Mouse (Mus musculus) liver, adult 2 months (tissue): ENCODE results near the gene Prkd2.

Source experiments
- CTCF ChIP-seq: fragments of 200-500 bp; IDR thresholded peaks from 2 replicates; pipeline ENCODE4 v1.5.1; 2011; ENCODE audit warnings: low read depth, low read length, control low read depth
- POLR2A ChIP-seq: fragments of 200-500 bp; IDR thresholded peaks from 2 replicates; pipeline ENCODE4 v1.6.1; 2011; ENCODE audit warnings: low read length, control low read depth; ENCODE audit not compliant: insufficient read depth; ENCODE audit errors: extremely low read depth

DNA sequence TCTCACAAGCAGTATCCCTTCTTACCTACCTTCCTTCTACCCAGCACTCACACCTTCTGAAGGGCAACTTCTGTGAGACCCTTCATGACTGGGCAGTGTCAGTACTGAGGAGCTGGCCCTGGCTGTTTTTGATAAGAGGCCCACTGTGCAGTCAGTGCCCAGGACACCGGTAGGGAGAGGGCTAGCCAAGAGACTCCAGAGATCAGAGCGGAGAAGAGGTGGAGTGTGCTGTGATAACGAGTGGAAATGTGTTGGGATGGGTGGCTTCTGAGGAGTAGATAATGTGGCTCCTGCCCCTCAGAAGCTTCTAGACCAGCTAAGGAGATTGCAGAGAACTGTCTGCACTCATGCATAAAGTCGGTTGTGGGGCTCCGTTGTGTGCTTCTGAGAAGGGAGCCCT, 22.9 kb upstream of the Prkd2 start:
- TF ChIP-seq POLR2A (no peak), CTCF (no peak)
